Mouse (Mus musculus) kidney, adult 2 months (tissue): ENCODE data around the gene Fasl. TPM values are rescaled to one million over a fixed set of nuclear protein-coding genes. Genes with fewer than 3 reads are reported as not detected.

Experiments used
- DNase-seq: peaks from one replicate; pipeline ENCODE4 v3.0.0; 2021
- H3K27ac ChIP-seq: fragments of 200-500 bp; 2 replicates; pipeline ENCODE4 v1.5.1; 2012; ENCODE audit warnings: low read depth, low read length, control low read depth, inconsistent platforms; ENCODE audit not compliant: insufficient read depth
- H3K27me3 ChIP-seq: fragments of 200-500 bp; replicated peaks from 2 replicates; pipeline ENCODE4 v1.6.1; 2012; ENCODE audit warnings: mild to moderate bottlenecking, moderate library complexity, low read length, inconsistent platforms; ENCODE audit not compliant: control insufficient read depth, insufficient read depth
- H3K36me3 ChIP-seq: fragments of 200-500 bp; 2 replicates; pipeline ENCODE4 v1.6.1; 2012; ENCODE audit warnings: mild to moderate bottlenecking, moderate library complexity, low read length, inconsistent platforms; ENCODE audit not compliant: control insufficient read depth, insufficient read depth
- H3K4me1 ChIP-seq: fragments of 200-500 bp; 2 replicates; pipeline ENCODE4 v1.6.1; 2011; ENCODE audit warnings: low read length; ENCODE audit not compliant: control insufficient read depth, insufficient read depth
- H3K4me3 ChIP-seq: fragments of 200-500 bp; 2 replicates; pipeline ENCODE4 v1.5.1; 2011; ENCODE audit warnings: mild to moderate bottlenecking, low read depth, low read length, control low read depth; ENCODE audit not compliant: insufficient read depth
- CTCF ChIP-seq: fragments of 200-500 bp; conservative IDR thresholded peaks from 2 replicates; pipeline ENCODE4 v1.5.1; 2011; ENCODE audit warnings: low read depth, mild to moderate bottlenecking, control low read depth, low read length, moderate library complexity, mixed read lengths; ENCODE audit not compliant: insufficient read depth, insufficient read length
- POLR2A ChIP-seq: fragments of 200-500 bp; IDR thresholded peaks from one replicate; pipeline ENCODE4 v1.6.1; 2011; ENCODE audit warnings: low read depth, low read length, control low read depth
- WGBS: fragments of 180-500 bp; shearing (Covaris S2); methylation state at CpG from one replicate; pipeline ENCODE4 v1.1.7; 2018; 5-methylcytosine and 5-hydroxymethylcytosine counted together
- polyA plus RNA-seq: library from polyadenylated mRNA; depleted of rRNA; stranded (reverse); fragments of >200 nt; gene quantifications from 2 replicates; pipeline ENCODE4 v1.2.3, GENCODE M21; 2012; rRNA removed

Fasl gene
- polyA plus RNA-seq, 1 experiment = 0.16 TPM

- no peaks in the 10 kb centered on the region for H3K27me3 ChIP-seq
Measured at GRCm38 (mm10) chr1:161734314-161734713, 54.0 kb downstream of the Fasl start.

More at GRCm38 (mm10) chr1:161734314-161734713, 54.0 kb downstream of the Fasl start:
- Histone ChIP-seq H3K4me1 (no peaks in the 10 kb centered on the region), H3K4me3 (no peak overlapping the region), H3K36me3 (no peaks in the 10 kb centered on the region), H3K27ac (no peak overlapping the region)
- WGBS = 62% methylated on average over 11 of the region's 11 CpGs
- no peak for DNase-seq
- TF ChIP-seq CTCF (no peak), POLR2A (no peak)

Other genes starting within 250 kb of the Fasl start
- 2.7 and 3.7 TPM in 2 replicates for gene Suco, start 88.2 kb upstream of the Fasl start, polyA plus RNA-seq
- 15.6 and 16.6 TPM in 2 replicates for gene Pigc, start 180.7 kb upstream of the Fasl start, polyA plus RNA-seq
- gene 4930558K02Rik, start 191.1 kb upstream of the Fasl start, polyA plus RNA-seq = not detected in 2 replicates